Mouse (Mus musculus): ENCODE results near the gene Pdzrn3. TPM values are rescaled to one million over a fixed set of nuclear protein-coding genes. Genes with fewer than 3 reads are reported as not detected.

Gene Pdzrn3
- total RNA-seq, 1 experiment from 2014 or later = not detected

DNA sequence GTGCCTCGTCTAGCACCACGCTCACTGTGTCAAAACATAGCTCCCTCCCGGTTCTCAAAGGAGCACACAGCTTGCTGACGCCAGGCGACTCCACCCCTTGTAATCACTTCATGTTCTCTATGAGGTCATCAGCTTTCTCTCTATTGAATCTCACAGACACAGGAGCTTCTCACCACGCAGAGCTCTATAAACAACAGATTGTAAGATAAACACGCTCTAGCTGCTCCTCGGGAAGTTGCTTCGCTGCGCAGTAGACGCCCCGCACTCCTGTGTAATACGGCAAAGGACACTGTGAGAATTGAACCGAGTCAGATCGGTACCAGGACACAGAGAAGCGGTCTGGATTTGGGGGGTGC, 162.3 kb downstream of the Pdzrn3 start:
- ATAC-seq (replicated peaks; ENCODE audit: low read depth, poor library complexity, severe bottlenecking) = no peak

DNA sequence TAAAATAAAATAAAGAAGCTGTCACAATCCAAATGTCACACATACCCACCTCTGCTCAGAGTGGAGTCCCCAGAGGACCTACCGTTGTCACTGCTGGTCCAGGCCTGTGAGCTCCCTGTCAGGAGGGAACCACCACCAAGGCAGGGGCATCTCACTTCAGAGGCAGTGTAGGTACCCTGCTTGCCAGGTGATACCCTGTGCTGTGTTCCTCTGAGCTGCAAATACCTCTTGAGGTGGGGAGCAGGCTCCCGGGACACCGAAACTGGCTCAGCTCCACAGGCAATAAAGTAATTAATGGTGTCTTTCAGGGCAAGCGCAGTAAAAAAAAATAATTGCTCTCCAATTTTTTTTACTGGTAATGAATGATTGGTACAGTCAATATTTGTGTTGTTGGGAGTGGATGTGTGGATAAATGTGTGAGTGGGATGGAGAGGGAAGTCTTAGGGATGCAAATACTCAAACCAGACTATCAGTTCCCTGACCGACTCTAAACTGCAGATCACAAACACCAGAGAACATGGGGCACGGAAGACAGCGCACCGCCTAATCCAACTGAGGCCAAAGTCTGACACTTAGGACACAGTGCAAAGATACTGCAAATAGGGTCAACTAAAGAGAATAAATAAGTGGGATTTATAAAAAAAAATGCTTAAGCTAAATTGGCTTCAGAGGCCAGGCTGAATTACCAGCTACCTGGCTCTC, 162.8 kb downstream of the Pdzrn3 start:
- no peak for ATAC-seq (replicated peaks; ENCODE audit: low read depth, poor library complexity, severe bottlenecking)

DNA sequence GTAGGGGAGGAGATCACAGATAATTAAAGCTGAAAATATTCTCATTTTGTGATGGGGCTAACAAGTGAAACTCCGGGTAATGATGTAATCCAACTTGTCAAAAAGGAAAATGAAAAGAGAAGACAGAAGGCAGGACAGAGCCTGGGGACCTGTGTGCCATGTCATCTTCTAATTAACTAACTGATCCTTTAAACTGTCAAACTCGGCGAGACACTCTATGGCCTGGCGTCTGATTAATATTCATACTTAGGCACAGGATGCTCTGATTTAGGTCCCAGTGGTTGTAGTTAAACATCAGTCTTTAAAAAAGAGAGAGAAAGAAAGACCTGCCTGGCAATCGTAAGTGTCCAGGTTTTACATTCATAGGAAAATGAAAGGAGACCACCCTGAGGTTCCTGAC, 164.6 kb downstream of the Pdzrn3 start:
- ATAC-seq (replicated peaks; ENCODE audit: low read depth, poor library complexity, severe bottlenecking) = no peak

DNA sequence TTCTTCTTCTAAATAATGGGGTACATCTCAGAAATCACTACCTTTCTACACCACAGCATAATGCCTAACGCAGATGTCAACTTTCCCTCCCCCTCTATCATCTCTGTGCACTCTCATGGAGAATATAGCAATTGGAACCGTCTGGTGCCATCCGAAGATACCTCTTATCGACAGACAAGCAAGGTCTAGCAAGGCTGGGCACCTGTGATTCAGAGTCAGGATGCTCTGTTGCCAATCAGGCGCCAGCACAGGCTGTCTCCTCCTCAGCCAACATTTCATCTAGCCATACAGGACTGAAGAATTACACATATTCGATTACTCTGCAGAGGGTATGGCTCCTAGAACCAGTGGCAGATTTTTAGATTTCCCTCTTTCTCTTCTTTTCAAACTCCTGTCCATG, 165.6 kb downstream of the Pdzrn3 start:
- ATAC-seq (replicated peaks; ENCODE audit: low read depth, poor library complexity, severe bottlenecking) = no peak

DNA sequence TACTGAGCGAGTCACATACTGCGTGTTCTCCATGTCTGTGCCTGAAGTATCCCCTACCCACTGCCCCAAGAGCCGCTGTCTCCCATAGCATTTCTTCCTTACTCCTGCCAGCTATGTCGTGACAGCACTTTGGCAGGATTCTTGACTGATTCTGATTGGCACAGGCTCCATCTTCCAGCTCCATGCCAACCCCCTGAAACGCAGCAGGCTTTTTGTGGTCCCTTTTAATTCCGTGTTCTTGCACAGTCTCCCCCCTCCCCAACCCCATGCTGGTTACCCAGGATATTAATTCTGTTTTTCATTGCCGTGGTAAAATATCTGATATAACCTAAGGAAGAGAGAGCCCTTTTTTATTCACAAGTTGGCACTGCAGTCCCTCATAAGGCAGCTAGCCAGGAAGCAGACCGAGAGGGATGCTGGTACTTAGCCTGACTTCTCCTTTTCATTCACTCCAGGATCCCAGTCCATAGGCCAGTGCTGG, 166.3 kb downstream of the Pdzrn3 start:
- no peak for ATAC-seq (replicated peaks; ENCODE audit: low read depth, poor library complexity, severe bottlenecking)

DNA sequence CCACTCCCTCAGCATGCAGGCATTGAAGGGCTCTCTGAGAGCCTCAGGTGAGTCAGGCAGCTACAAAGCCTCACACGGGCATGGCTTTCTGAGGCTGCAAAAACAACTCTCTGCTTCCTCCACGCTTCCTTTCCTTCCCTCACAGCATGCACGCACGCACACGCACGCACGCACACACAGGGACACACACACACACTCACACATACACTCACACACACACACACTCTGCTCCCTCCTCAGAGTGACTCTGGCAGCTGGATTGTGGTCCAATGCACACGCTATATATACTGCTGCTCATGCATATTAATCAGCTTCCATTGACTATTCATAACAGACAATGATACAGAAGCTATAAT, 178.8 kb downstream of the Pdzrn3 start:
- ATAC-seq (replicated peaks; ENCODE audit: low read depth, poor library complexity, severe bottlenecking) = no peak

DNA sequence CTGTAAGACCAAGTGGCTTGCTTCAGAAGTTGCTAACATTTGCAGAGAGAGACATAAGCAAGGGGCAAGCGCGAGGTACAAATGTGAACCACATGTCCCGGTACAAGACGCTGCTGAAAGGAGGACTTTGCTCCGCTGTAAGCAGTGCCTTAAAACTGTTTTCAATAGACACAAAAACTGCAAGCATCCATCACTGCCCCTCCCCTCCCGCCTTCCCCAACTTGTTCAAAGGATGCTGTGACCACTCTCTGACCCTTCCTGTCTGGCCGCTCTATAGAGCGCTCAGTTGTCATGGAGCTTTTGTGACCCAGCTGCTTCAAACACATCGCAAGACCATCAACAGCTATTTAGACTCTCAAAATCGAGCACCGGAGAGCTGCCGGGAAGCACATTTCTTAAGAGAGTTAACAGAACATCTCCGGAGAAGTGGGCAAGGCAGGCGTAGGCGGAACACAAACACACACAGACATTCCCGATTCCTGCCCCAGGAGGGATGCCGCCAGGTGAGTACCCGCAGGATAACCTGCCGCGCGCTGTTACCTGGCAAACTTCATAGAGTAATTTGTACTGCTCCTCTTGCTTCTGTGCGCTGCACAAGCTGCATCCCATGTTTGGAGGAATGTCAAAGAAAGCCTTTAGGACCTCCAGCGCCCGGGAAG, 179.3 kb downstream of the Pdzrn3 start:
- ATAC-seq (replicated peaks; ENCODE audit: low read depth, poor library complexity, severe bottlenecking) = no peak

DNA sequence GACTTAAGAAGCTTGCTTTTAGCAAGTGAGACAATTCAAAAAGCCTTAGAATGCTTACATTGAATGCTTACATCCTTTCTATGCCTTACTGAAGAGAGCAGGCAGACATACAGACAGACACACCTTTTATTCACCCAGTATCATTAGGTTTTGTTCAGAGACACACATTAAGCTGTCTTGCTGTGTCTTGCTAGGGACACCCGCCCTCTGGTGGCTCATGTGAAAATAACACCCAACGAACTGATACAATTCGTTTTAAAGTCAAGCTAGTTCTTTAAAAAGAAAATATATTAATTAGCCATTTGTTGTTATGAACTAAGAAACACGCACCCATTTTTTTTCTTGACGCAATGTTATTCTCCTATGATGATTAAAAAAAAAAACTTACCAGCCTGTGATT, 180.1 kb downstream of the Pdzrn3 start:
- ATAC-seq (replicated peaks; ENCODE audit: low read depth, poor library complexity, severe bottlenecking) = peak; percentile 85

DNA sequence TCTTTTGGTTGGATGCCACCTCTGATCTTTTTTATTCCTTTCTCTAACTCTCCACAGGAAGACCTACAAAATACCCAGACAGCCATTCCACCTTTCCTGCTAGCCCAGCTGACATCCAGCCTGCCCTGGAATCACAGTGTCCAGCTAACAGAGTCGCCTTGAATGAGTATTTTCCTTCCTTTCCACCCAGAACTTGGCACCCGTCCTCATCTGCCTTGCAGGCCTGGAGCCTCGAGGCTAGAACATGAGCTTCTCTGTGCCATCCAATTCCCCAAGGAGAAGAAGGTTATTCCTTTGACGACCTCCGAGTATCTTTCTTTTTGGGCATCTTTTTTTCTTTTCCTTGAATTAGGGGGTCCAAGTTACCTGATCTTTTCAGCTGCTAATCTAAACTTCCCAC, 181.8 kb downstream of the Pdzrn3 start:
- no peak for ATAC-seq (replicated peaks; ENCODE audit: low read depth, poor library complexity, severe bottlenecking)

DNA sequence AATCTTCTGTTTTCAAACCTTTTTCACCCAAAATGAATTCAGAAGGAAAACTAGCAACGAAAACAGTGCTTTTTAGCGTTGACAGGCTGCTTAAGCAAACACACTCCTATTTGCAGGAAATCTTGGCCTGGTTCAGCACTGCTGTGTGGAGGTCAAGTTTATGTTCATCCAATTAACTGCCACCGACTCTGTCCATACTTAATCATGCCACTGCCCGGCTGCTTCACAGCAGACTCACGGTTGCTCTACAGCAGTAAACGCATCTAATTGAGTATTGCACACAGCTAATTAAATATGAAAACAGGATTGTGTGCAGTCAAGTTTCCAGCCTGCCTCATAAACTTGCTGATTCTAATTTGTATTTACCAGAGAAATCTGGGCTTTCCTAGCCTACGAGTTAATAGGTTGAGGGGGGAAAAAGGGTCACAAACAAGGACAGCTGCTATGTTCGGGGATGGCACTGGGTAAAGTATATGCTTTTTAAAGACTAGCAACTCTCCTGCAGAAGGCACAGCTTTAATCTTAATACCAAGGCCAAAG, 183.2 kb downstream of the Pdzrn3 start:
- no peak for ATAC-seq (replicated peaks; ENCODE audit: low read depth, poor library complexity, severe bottlenecking)

DNA sequence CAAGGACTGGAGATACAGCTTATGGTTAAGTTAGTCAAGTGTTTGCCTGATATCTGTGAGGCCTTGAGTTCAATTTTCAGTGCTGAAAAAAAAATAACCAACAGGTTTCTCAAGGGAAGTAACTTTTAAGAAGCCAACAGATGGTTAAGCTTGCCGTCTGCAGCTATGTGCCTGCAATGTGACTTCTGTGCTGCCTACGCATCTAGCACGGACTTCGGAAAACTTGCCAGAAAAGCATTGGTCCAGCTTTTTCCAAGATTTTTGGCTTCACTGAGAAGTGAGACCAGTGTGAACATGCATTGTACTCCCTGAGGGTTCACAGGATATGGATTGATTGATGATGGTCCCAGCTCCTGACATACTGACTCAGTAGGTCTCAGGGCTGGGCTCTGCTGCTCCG, 186.1 kb downstream of the Pdzrn3 start:
- ATAC-seq (replicated peaks; ENCODE audit: low read depth, poor library complexity, severe bottlenecking) = no peak

DNA sequence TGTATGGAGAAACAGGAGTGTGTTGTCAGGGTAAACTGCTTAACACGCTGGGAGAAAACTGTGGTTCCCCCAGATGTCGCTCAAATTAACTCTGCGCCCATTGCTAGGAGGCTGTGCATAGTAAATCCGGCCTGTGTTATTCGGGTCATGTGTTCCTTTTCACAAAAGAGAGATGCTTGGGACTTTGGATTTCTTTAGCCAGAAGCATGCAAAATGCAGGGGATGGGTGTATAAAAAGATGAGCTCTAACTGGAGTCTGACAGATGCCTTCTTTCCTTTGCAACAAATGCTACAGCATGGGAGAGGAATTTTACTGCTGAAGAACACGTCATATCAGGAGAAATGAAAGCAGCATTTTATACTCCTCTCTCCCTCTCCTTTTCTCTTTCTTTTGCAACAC, 190.4 kb downstream of the Pdzrn3 start:
- no peak for ATAC-seq (replicated peaks; ENCODE audit: low read depth, poor library complexity, severe bottlenecking)

DNA sequence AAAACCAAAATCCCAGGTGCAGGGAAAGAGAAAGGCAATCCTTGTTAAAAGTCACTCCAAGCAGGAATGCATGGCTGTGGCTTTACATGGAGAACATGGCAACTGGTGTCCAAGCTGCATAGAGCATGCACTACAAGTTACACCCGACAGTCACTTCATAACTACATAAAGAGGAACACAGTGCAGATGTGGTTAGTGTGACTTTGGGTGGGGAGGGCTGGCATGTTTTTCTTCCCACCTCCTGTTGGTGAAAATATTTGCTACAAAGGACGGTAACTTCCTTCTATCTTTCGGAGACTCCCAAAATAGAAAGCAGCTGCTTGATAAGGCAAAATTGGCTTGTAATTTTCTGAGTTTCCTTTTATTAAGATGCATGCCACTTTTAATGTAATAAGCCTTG, 190.8 kb downstream of the Pdzrn3 start:
- ATAC-seq (replicated peaks; ENCODE audit: low read depth, poor library complexity, severe bottlenecking) = peak; percentile 98

DNA sequence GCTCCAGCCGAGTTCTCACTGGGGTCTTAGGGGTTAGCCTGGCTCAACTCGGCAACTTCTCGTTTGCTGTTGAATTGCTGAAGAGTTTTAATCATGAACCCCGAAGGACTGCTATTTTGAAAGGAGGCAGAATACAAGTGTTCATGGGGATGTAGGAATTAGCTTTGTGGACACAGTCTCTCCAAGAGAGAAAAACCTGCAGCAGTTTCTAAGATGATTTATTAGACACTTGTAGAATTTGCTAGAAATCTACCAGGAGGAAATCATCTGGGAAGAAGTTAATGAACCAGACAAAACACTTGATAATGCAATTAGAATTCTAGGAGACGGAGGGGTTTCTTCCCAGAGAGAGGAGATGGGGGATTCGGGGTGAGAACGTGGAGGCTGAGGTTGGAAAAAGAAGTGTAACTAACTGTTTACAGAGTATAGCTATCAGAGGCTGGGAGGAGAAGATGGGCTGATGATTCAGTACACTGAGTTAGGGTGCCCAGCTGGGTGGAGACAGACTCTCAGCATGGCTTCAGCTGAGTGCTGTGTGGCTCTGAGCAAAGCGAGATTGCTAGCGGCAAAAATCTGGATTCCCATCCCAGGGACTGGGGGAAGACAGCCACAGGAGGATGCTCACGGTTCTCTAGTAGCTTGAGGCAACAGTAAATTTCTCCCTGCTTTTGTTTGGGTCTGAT, 193.5 kb downstream of the Pdzrn3 start:
- no peak for ATAC-seq (replicated peaks; ENCODE audit: low read depth, poor library complexity, severe bottlenecking)

DNA sequence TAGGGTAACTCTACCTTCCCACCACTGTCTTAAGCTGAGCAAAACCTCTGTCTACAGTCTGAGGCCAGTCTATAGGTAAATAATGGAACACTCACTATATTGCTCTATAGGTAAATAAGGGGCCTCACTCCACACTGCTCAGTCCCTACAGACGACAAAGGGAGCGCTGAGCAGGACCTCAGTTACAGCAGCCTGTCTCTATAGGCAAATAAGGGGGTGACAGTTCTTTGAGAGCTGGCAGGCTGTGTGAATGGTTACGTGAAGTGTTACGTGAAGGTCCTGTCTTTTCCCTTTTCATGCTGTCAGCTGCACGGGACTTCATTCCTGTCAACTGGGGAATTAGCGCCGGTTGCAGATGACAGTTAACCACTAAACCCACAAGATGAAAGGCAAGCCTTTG, 207.0 kb downstream of the Pdzrn3 start:
- no peak for ATAC-seq (replicated peaks; ENCODE audit: low read depth, poor library complexity, severe bottlenecking)

DNA sequence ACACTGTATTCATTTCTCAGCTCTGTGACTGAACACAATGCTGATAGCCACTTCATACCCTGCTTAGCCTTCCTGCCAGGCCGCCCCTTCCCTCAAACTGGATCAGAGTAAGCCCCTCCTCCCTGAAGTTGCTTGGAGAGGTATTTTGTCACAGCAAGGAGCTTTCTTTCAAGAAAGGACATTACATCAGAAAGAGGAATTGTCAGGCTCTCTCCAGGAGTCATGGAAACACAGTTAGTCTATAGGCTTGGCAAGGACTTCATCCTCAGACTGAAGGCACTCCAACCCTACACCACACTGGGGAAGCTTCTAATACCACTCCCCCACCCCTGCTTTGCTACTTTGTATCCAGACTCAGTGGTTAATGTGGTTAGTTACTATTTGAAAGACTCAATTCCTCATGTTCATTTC, 224.2 kb downstream of the Pdzrn3 start:
- no peak for ATAC-seq (replicated peaks; ENCODE audit: low read depth, poor library complexity, severe bottlenecking)

DNA sequence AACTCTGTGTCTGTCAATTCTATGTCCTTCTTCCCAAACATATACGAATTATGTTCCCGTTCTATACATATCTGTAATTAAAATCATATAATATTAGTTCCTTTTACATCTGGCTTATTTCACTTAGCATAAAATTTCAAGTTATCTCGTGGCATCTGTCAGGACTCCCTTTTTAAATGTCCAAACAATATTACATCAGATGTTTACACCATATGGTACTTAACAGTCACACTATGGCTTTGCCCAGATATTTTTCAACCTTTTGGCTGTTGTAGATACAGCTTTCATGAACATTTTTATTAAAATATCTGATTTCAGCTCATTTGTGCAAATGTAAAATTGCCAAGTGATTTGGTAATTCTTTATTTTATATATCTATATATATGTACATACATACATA, 242.3 kb downstream of the Pdzrn3 start:
- ATAC-seq (replicated peaks; ENCODE audit: low read depth, poor library complexity, severe bottlenecking) = no peak

DNA sequence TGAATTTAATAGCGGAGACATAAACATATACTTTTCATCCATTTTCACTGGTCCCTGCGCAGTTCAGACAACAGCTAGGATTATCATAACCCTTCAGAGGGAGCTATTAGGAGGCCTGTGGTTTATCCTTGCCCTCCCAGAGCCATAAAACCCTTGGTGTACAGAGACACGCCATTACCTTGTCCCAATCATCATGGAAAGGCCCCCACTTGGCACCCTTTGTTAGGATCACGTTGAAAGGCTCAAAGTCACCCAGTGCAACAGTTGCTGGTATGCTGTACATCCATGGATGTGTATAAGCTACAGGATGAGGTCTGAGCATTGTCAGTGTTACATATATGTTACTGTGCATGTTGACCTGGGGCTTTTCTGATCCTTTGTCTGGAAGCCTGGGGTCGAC, 252.3 kb downstream of the Pdzrn3 start:
- no peak for ATAC-seq (replicated peaks; ENCODE audit: low read depth, poor library complexity, severe bottlenecking)

DNA sequence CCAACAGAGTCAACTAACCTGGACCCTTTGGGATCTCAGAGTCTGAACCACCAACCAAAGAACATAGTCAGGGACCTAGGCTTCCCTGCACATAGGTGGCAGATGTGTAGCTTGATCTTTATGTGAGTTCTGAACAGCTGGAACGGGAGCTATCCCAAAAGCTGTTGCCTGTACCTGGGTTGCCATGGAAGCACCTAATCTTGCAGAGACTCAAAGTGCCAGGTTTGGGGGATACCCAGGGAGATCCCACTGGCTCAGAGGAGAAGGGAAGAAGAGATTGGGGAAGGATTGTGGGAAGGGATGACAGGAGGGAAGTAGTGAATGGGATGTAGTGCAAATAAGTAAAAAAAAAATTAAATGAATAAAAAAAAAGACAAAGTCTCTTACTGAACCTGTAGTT, 268.7 kb downstream of the Pdzrn3 start:
- ATAC-seq (replicated peaks; ENCODE audit: low read depth, poor library complexity, severe bottlenecking) = no peak

DNA sequence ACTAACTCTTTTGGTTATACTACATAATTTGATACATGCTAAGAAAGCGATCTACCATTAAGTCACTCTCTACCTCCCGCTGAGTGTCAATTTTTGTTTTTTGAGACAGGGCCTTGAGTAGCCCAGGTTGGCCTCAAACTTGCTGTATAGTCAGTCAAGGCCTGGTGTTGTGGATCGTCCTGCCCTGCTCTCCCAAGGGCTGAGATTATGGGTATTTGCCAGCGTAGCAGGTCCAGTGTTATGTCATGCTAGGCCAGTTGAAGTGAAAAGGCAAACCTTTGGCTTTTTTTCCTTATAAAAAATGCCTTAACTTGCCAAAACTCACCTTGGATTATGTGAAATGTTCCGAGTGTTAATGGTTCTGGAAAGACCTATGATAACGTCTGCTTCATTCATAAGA, 274.2 kb downstream of the Pdzrn3 start:
- no peak for ATAC-seq (replicated peaks; ENCODE audit: low read depth, poor library complexity, severe bottlenecking)
